Mouse (Mus musculus): ENCODE results near the gene Topaz1. TPM values are rescaled to one million over a fixed set of nuclear protein-coding genes. Genes with fewer than 3 reads are reported as not detected.
A peak's percentile ranks its signal among the peaks of the same experiment; 100 is the strongest.

The Topaz1 gene
- not detected for total RNA-seq (2021)
- long read RNA-seq, experiment 1 = 0 reads
- long read RNA-seq, experiment 2 = 0 reads

DNA sequence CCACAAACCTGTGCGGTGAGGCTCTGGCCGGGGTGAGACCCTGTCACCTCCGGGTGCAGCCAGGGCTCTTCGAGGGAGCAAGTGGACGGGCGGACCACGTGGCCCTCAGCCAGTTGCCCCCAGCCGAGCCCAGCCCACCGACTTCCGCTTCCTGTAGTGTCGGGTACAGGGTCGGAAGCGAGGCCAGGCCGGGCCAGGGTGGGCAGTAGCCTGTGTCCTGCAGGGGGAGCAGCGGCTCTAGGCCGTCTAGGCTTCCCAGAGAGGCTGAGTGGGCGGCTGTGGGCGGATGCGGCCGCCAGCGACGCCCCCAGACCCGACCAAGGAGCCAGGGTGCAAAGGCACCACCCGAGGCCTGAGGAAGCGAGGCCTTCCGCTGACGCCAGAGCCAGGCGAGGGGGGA lies at the start of gene Topaz1:
Topaz1 (plus strand) TSS at position 287 of the 400 bp plus-strand sequence.
- DNase-seq = no peak
- intact Hi-C loops (cut with DNase I; ENCODE audit: low total_unique reads) = no loop called here

- intact Hi-C loops (cut with DNase I; ENCODE audit: low total_unique reads) = no loop called here
- DNase-seq = no peak
Observed at GRCm38 (mm10) chr9:122701817-122702216, 45.3 kb upstream of the Topaz1 start.

DNA sequence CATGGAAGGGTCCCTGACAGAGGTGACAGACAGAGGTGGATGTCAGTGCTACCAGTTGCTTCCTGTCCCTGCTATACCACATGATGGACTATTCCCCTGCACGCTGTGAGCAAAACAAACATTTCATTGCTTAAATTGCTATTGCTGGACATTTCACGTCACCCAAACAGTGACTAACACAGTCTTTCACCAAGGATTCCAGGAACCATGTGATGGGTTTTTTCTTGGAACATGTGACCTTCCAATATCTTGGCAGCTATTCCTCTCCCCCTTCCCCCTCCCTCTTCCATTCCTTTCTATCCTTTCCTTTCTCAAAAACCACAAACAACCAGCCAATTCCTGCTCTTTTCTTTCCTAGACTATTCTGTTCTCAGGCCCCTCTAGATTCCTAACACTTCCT lies 33.3 kb upstream of the Topaz1 start:
- DNase-seq = no peak
- intact Hi-C loops (cut with DNase I; ENCODE audit: low total_unique reads) = no loop called here

GRCm38 (mm10) chr9:122715046-122715445 lies 32.1 kb upstream of the Topaz1 start:
- DNase-seq = no peak
- intact Hi-C loops (cut with DNase I; ENCODE audit: low total_unique reads) = no loop called here

GRCm38 (mm10) chr9:122716131-122716921 lies 30.8 kb upstream of the Topaz1 start:
- intact Hi-C loops (cut with DNase I; ENCODE audit: low total_unique reads) = no loop called here

GRCm38 (mm10) chr9:122722296-122722695 lies 24.9 kb upstream of the Topaz1 start:
- no peak for DNase-seq
- intact Hi-C loops (cut with DNase I; ENCODE audit: low total_unique reads) = no loop called here

More at GRCm38 (mm10) chr9:122716131-122716921, 30.8 kb upstream of the Topaz1 start:
- no peak for DNase-seq

- intact Hi-C loops (cut with DNase I; ENCODE audit: low total_unique reads) = no loop called here
- DNase-seq = no peak
Observed at GRCm38 (mm10) chr9:122725046-122725765, 21.9 kb upstream of the Topaz1 start.

GRCm38 (mm10) chr9:122729500-122729899 lies 17.6 kb upstream of the Topaz1 start:
- DNase-seq = peak; percentile 10
- intact Hi-C loops (cut with DNase I; ENCODE audit: low total_unique reads) = no loop called here

GRCm38 (mm10) chr9:122732126-122732810 lies 14.9 kb upstream of the Topaz1 start:
- intact Hi-C loops (cut with DNase I; ENCODE audit: low total_unique reads) = no loop called here

GRCm38 (mm10) chr9:122733222-122733621 lies 13.9 kb upstream of the Topaz1 start:
- intact Hi-C loops (cut with DNase I; ENCODE audit: low total_unique reads) = no loop called here
- no peak for DNase-seq

More at GRCm38 (mm10) chr9:122732126-122732810, 14.9 kb upstream of the Topaz1 start:
- DNase-seq = no peak

DNA sequence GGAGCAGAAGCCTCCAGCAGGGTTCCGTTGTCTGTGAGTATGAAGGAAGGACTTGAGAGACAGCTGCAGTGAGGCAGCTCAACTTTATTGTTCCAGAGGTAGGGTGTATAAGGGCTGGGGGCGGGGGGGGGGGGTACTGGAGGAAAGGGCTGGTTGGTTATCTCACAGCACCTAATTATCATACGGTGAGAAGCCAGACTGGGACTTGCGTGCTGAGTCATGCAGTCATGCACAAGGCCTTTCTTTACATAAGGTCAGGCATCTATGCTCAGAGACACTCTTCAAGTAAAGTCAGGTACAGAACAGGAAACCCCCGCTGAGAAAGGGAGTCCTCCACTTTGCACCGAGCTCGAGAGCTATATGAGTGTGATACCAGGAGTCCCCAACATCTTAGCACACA lies 12.2 kb upstream of the Topaz1 start:
- no peak for DNase-seq
- intact Hi-C loops (cut with DNase I; ENCODE audit: low total_unique reads) = no loop called here

GRCm38 (mm10) chr9:122736001-122736400 lies 11.1 kb upstream of the Topaz1 start:
- intact Hi-C loops (cut with DNase I; ENCODE audit: low total_unique reads) = no loop called here

GRCm38 (mm10) chr9:122736742-122737141 lies 10.4 kb upstream of the Topaz1 start:
- DNase-seq = peak; percentile 11
- intact Hi-C loops (cut with DNase I; ENCODE audit: low total_unique reads) = no loop called here

More at GRCm38 (mm10) chr9:122736001-122736400, 11.1 kb upstream of the Topaz1 start:
- DNase-seq = no peak

GRCm38 (mm10) chr9:122745879-122746278 lies 1.3 kb upstream of the Topaz1 start:
- intact Hi-C loops (cut with DNase I; ENCODE audit: low total_unique reads) = no loop called here

DNA sequence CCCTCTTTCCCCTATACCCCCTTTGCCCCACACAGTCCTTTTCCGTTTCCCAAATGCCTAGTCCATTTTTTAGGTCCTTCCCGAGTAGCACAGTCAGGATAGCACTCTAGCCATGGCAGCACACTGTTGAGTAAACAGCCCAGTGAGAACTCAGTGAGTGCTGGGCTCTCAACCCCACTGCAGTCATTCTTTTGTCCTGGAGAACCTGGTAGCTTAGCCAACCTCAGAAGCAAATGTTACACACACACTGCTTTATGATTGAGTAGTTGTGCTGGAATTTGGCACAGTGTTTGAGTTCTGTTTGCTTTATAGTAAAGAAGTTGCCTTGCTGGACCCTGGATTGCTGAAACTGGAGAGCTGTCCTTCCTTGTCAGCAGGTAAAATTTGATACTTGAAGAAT lies 10.5 kb downstream of the Topaz1 start:
- no peak for DNase-seq
- intact Hi-C loops (cut with DNase I; ENCODE audit: low total_unique reads) = no loop called here

More at GRCm38 (mm10) chr9:122745879-122746278, 1.3 kb upstream of the Topaz1 start:
- DNase-seq = no peak

DNA sequence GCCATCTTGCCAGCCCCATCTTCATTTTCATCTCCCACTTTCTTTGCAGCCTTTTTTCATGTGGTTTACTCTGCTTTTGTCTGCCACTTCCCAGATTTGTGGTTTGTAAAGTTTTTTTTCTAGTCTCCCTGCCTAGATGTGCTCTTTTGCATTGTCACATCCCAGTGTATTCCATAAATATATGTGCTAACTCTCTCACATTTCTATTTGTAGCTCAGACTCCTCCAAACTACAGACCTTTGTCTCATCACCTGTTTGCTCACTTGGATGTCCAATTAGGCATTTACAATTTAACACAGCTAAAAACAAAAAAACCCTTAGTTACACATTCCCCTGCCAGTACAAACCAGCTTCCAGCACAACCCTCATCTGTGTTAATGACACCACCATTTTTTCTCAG lies 13.0 kb downstream of the Topaz1 start:
- intact Hi-C loops (cut with DNase I; ENCODE audit: low total_unique reads) = no loop called here
- no peak for DNase-seq

GRCm38 (mm10) chr9:122785231-122785630 lies 38.1 kb downstream of the Topaz1 start:
- intact Hi-C loops (cut with DNase I; ENCODE audit: low total_unique reads) = no loop called here

GRCm38 (mm10) chr9:122786534-122786933 lies 39.4 kb downstream of the Topaz1 start:
- intact Hi-C loops (cut with DNase I; ENCODE audit: low total_unique reads) = no loop called here
- DNase-seq = no peak

More at GRCm38 (mm10) chr9:122785231-122785630, 38.1 kb downstream of the Topaz1 start:
- DNase-seq = no peak

DNA sequence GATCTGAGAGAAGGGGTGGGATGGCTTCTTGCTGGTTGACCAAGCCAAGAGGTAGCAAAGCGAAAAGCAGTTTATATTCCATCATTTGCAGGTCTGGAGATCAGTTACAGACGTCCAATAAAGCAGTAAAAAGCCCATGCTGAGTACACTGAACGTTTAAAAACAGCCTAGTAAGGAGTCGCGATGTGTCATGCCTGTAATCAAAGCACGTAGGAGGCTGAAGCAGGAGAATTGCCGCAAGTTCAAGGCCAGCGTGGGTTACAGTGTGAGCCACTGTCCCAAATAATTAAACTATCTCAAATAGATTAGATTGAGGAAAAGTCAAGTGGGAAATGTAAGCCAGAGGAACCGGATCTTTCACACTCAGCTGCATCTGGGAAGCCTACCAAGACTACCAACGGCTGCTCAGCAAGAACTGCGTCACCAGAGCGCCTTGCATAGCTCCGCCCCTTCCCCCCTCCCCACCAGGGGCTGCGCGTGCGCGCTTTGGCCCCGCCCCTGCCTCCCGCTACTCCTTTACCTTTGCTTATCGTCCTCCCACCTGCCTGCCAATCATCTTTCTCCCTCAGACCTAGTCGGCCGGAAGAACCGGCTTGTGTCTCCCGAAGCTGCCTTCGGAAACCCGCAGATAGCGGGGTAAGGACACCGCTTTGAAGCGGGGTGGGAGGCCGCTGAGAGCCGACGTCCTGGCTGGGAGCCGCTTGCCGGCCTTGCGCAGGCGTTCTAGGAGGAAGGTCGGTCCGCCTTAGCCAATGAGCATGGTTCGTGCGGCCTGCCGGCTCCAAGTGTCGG lies 58.1 kb downstream of the Topaz1 start, which contains the start of gene Tcaim:
Tcaim (plus strand) TSS at position 487 of the 792 bp plus-strand sequence.
- peak; percentile 92 for DNase-seq
- intact Hi-C loops (cut with DNase I; ENCODE audit: low total_unique reads) = no loop called here
